Mouse (Mus musculus): ENCODE measurements at regions not wholly inside any gene's neighbourhood (a gene's known extent, or its start where the extent isn't known, plus 50 kb on each side); places are given as distances from the start of the nearest gene placed in this dataset.

- no peak for TF ChIP-seq CTCF (IDR thresholded peaks at IDR 0.05; ENCODE audit: borderline replicate concordance, insufficient read depth, low read length)
- TF ChIP-seq POLR2A (IDR thresholded peaks at IDR 0.05; ENCODE audit: low read depth, low read length): no peak
Observed at GRCm38 (mm10) chr8:126657546-126657945, 63.8 kb upstream of the Irf2bp2 start.

All from embryonic fibroblast, embryonic 13.5 days (primary cell).